ENCODE assay signal across 9 mouse cellular contexts in the genomic region with DNA sequence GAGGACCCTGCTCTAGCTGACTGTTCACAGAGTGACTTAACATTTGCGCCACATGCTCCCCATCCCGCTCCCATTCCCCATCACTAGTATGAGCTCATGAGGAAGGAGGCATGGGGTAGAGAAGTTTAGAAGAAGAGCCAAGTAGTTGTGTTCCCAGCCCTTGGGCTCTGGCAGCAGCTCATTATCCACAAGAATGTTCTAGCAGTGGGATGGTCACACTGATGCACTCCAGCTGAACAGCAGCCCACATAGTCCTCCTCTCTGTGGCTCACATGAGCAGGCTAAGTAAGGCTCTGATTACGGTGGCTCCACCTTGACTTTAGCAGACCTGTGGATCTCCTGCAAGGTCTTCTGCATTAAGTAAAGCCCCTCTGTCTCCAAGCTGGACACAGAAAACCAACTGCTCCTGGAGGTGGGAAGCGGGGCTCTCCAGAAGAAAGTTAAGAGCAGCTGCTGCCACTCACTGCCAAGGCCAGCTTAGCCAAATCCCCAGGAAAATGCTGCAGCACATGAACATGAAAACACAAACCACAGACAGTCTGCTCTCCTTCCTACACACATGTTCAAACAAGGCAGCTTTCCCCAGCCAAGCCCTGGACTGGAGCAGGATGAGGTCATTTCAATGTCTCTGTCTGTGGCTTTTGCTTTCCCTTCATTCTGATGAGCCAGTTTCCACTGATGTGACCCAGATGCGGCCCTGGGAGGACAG. TPM values are rescaled to one million over a fixed set of nuclear protein-coding genes. Genes with fewer than 3 reads are reported as not detected.
DNase-seq lines count a peak whose midpoint lies in the region; ATAC-seq and TF ChIP-seq lines count a peak whose summit lies in the region.
"Had no signal": no experiment of that assay in that cellular context is flagged by ENCODE, and none has a peak within 500 bp of the region (broad histone marks: within the 10 kb centered on the region; RNA-seq: fewer than 3 reads in every experiment).

No protein-coding gene starts in this region.

- H3K9ac ChIP-seq in lung, embryonic 14.5 days, result no peak overlapping the region
- no peak overlapping the region for H3K9ac ChIP-seq in heart, embryonic 16.5 days (ENCODE audit: low read length)

- H3K4me2 ChIP-seq in lung, embryonic 14.5 days, result no peak overlapping the region
- no peak overlapping the region for H3K4me2 ChIP-seq in heart, embryonic 16.5 days (ENCODE audit: low read depth, low read length)

- peak; percentile 62 for ATAC-seq in lung, embryonic 14.5 days (ENCODE audit: insufficient read depth)
- peak; percentile 52; the same call in 1 of the 2 replicates for ATAC-seq in heart, embryonic 16.5 days (replicated peaks; ENCODE audit: extremely low read depth, insufficient read depth, low FRiP score)

- TF ChIP-seq POLR2A in embryonic fibroblast, embryonic 13.5 days (IDR thresholded peaks at IDR 0.05; ENCODE audit: low read depth, low read length), result no peak
- TF ChIP-seq POLR2A in small intestine, adult 2 months (IDR thresholded peaks at IDR 0.05; ENCODE audit: low read depth, low read length), result no peak

- H3K4me1 ChIP-seq in lung, embryonic 14.5 days (ENCODE audit: insufficient read depth), result no peaks in the 10 kb centered on the region
- H3K4me1 ChIP-seq in embryonic fibroblast, embryonic 13.5 days (ENCODE audit: control insufficient read depth, insufficient read depth, low read length), result peaks cover 2% of the 10 kb centered on the region; the same call in 1 of the 2 replicates
- no peaks in the 10 kb centered on the region for H3K4me1 ChIP-seq in heart, embryonic 16.5 days (ENCODE audit: control insufficient read depth, insufficient read depth, low read length)
- 0 out of 2 replicates have a peak, but pooled peaks cover 3% of the 10 kb centered on the region for H3K4me1 ChIP-seq in small intestine, adult 2 months (ENCODE audit: control insufficient read depth, insufficient read depth, insufficient read length, low read length)

- 79% methylated on average over 5 of the region's 5 CpGs for whole genome bisulfite sequencing in lung, embryonic 14.5 days
- 78% methylated on average over 5 of the region's 5 CpGs for WGBS in heart, embryonic 16.5 days
- WGBS in small intestine, adult 2 months, result 88% methylated on average over 5 of the region's 5 CpGs

- no peak overlapping the region for H3K4me3 ChIP-seq in lung, embryonic 14.5 days (ENCODE audit: low read depth, low read length)
- H3K4me3 ChIP-seq in embryonic fibroblast, embryonic 13.5 days (ENCODE audit: insufficient read depth, low read length), result no peak overlapping the region
- no peak overlapping the region for H3K4me3 ChIP-seq in heart, embryonic 16.5 days (ENCODE audit: low read length)
- no peak overlapping the region for H3K4me3 ChIP-seq in small intestine, adult 2 months (ENCODE audit: low read depth, low read length)

- no peak for TF ChIP-seq CTCF in lung, embryonic 14.5 days (IDR thresholded peaks at IDR 0.05; ENCODE audit: low read depth)
- TF ChIP-seq CTCF in embryonic fibroblast, embryonic 13.5 days (IDR thresholded peaks at IDR 0.05; ENCODE audit: borderline replicate concordance, insufficient read depth, low read length), result no peak
- no peak for TF ChIP-seq CTCF in small intestine, adult 2 months (IDR thresholded peaks at IDR 0.05; ENCODE audit: extremely low read depth, insufficient read length, insufficient replicate concordance, low read depth, low read length)

- DNase-seq in lung, embryonic 14.5 days, result peak; percentile 21
- DNase-seq in lung, adult 18-20 months, result no peak
- DNase-seq in adrenal gland, adult 2 months, result no peak
- DNase-seq in thymus, postnatal 0 days (ENCODE audit: low spot score), result no peak
- DNase-seq: adrenal gland, adult 8-10 months; kidney, adult 11 months had no signal

- H3K27me3 ChIP-seq in lung, embryonic 14.5 days (ENCODE audit: insufficient read depth, low read length), result no peaks in the 10 kb centered on the region
- H3K27me3 ChIP-seq in heart, embryonic 16.5 days (ENCODE audit: control insufficient read depth, insufficient read depth, low read length), result no peaks in the 10 kb centered on the region
- no peaks in the 10 kb centered on the region for H3K27me3 ChIP-seq in small intestine, adult 2 months (ENCODE audit: control insufficient read depth, insufficient read depth, low read length)

- H3K9me3 ChIP-seq in lung, embryonic 14.5 days (ENCODE audit: low read depth, low read length), result no peaks in the 10 kb centered on the region
- no peaks in the 10 kb centered on the region for H3K9me3 ChIP-seq in heart, embryonic 16.5 days (replicated peaks; ENCODE audit: control insufficient read depth, low read length)

- H3K36me3 ChIP-seq in lung, embryonic 14.5 days (ENCODE audit: insufficient read depth), result no peaks in the 10 kb centered on the region
- no peaks in the 10 kb centered on the region for H3K36me3 ChIP-seq in heart, embryonic 16.5 days (ENCODE audit: control insufficient read depth, insufficient read depth)
- no peaks in the 10 kb centered on the region for H3K36me3 ChIP-seq in small intestine, adult 2 months (ENCODE audit: control insufficient read depth, insufficient read depth, low read length)

- no peak overlapping the region; the same call in 1 of the 2 replicates for H3K27ac ChIP-seq in lung, embryonic 14.5 days (ENCODE audit: low read depth)
- H3K27ac ChIP-seq in embryonic fibroblast, embryonic 13.5 days (ENCODE audit: insufficient read depth, low read length), result peak overlapping the region; percentile 21
- peak overlapping the region; percentile 47 for H3K27ac ChIP-seq in heart, embryonic 16.5 days (ENCODE audit: low read length)
- H3K27ac ChIP-seq in small intestine, adult 2 months (ENCODE audit: insufficient read depth, low read depth, low read length), result peak overlapping the region; percentile 33; the same call in 1 of the 2 replicates

RNA-seq across cellular contexts. Expression of a gene that starts 19.7 kb away (rescaled TPM):
- polyA plus RNA-seq in lung, embryonic 14.5 days (2014; fragmentation: Nextera tagmentation; extraction: Ambion mirVana), result 84.8 and 87.0 TPM in 2 replicates
- polyA plus RNA-seq in embryonic fibroblast, embryonic 13.5 days (2011; ENCODE audit: insufficient read length, low read depth, missing spikeins), result 21.7 and 22.3 TPM in 2 replicates
- polyA plus RNA-seq in heart, embryonic 16.5 days (2015; fragmentation: Nextera tagmentation; extraction: Ambion mirVana), result 60.2 and 62.5 TPM in 2 replicates
- polyA plus RNA-seq in small intestine, adult 2 months (2012; rRNA removed), result 9.4 and 18.4 TPM in 2 replicates
- total RNA-seq in adrenal gland, adult 2 months (2021), result 10 to 100 TPM; 18.3 to 26.8 TPM
- polyA plus RNA-seq in adrenal gland, adult 2 months (2012; rRNA removed), result 21.1 and 22.2 TPM in 2 replicates
- polyA plus RNA-seq in thymus, postnatal 0 days (2015; fragmentation: Nextera tagmentation; extraction: Ambion mirVana), result 64.3 and 69.3 TPM in 2 replicates

RNA-seq across cellular contexts. Expression of a gene that starts 37.1 kb away (rescaled TPM):
- 30.5 and 33.4 TPM in 2 replicates for polyA plus RNA-seq in lung, embryonic 14.5 days (2014; fragmentation: Nextera tagmentation; extraction: Ambion mirVana)
- 21.6 and 35.4 TPM in 2 replicates for polyA plus RNA-seq in embryonic fibroblast, embryonic 13.5 days (2011; ENCODE audit: insufficient read length, low read depth, missing spikeins)
- polyA plus RNA-seq in heart, embryonic 16.5 days (2015; fragmentation: Nextera tagmentation; extraction: Ambion mirVana), result 25.8 and 26.4 TPM in 2 replicates
- polyA plus RNA-seq in small intestine, adult 2 months (2012; rRNA removed), result 97.6 and 354 TPM in 2 replicates
- total RNA-seq in adrenal gland, adult 2 months (2021), result 10 to 100 TPM; 18.6 to 45.7 TPM
- polyA plus RNA-seq in adrenal gland, adult 2 months (2012; rRNA removed), result 22.2 and 31.6 TPM in 2 replicates
- polyA plus RNA-seq in thymus, postnatal 0 days (2015; fragmentation: Nextera tagmentation; extraction: Ambion mirVana), result 15.2 and 15.5 TPM in 2 replicates

RNA-seq across cellular contexts. Expression of a gene that starts 43.8 kb away (rescaled TPM):
- 129 and 133 TPM in 2 replicates for polyA plus RNA-seq in lung, embryonic 14.5 days (2014; fragmentation: Nextera tagmentation; extraction: Ambion mirVana)
- polyA plus RNA-seq in embryonic fibroblast, embryonic 13.5 days (2011; ENCODE audit: insufficient read length, low read depth, missing spikeins), result 145 and 164 TPM in 2 replicates
- 87.9 and 90.7 TPM in 2 replicates for polyA plus RNA-seq in heart, embryonic 16.5 days (2015; fragmentation: Nextera tagmentation; extraction: Ambion mirVana)
- 35.7 and 39.7 TPM in 2 replicates for polyA plus RNA-seq in small intestine, adult 2 months (2012; rRNA removed)
- total RNA-seq in adrenal gland, adult 2 months (2021), result 100 to 1,000 TPM; 157 to 167 TPM
- polyA plus RNA-seq in adrenal gland, adult 2 months (2012; rRNA removed), result 40.6 and 47.4 TPM in 2 replicates
- polyA plus RNA-seq in thymus, postnatal 0 days (2015; fragmentation: Nextera tagmentation; extraction: Ambion mirVana), result 93.5 and 101 TPM in 2 replicates

RNA-seq across cellular contexts. Expression of a gene that starts 43.9 kb away (rescaled TPM):
- polyA plus RNA-seq in lung, embryonic 14.5 days (2014; fragmentation: Nextera tagmentation; extraction: Ambion mirVana), result 11.6 and 12.0 TPM in 2 replicates
- 17.2 and 18.7 TPM in 2 replicates for polyA plus RNA-seq in embryonic fibroblast, embryonic 13.5 days (2011; ENCODE audit: insufficient read length, low read depth, missing spikeins)
- 8.4 and 9.0 TPM in 2 replicates for polyA plus RNA-seq in heart, embryonic 16.5 days (2015; fragmentation: Nextera tagmentation; extraction: Ambion mirVana)
- polyA plus RNA-seq in small intestine, adult 2 months (2012; rRNA removed), result 10.4 and 13.0 TPM in 2 replicates
- total RNA-seq in adrenal gland, adult 2 months (2021), result 1 to 10 TPM; 6.8 to 7.3 TPM
- polyA plus RNA-seq in adrenal gland, adult 2 months (2012; rRNA removed), result 10.2 and 11.7 TPM in 2 replicates
- polyA plus RNA-seq in thymus, postnatal 0 days (2015; fragmentation: Nextera tagmentation; extraction: Ambion mirVana), result 2.9 and 3.1 TPM in 2 replicates

RNA-seq across cellular contexts. Expression of a gene that starts 54.7 kb away (rescaled TPM):
- 39.6 and 41.1 TPM in 2 replicates for polyA plus RNA-seq in lung, embryonic 14.5 days (2014; fragmentation: Nextera tagmentation; extraction: Ambion mirVana)
- 24.1 and 28.5 TPM in 2 replicates for polyA plus RNA-seq in embryonic fibroblast, embryonic 13.5 days (2011; ENCODE audit: insufficient read length, low read depth, missing spikeins)
- polyA plus RNA-seq in heart, embryonic 16.5 days (2015; fragmentation: Nextera tagmentation; extraction: Ambion mirVana), result 77.2 and 82.5 TPM in 2 replicates
- 6.1 and 10.6 TPM in 2 replicates for polyA plus RNA-seq in small intestine, adult 2 months (2012; rRNA removed)
- total RNA-seq in adrenal gland, adult 2 months (2021), result 10 to 100 TPM; 40.6 to 53.7 TPM
- 14.4 and 16.8 TPM in 2 replicates for polyA plus RNA-seq in adrenal gland, adult 2 months (2012; rRNA removed)
- 28.7 and 35.7 TPM in 2 replicates for polyA plus RNA-seq in thymus, postnatal 0 days (2015; fragmentation: Nextera tagmentation; extraction: Ambion mirVana)
